Mouse (Mus musculus) CH12.LX (cell line): ENCODE measurements around the gene Wnt2.

ENCODE experiments used
- CTCF ChIP-seq, 2 experiments: IDR thresholded peaks in 1 of 2; conservative IDR thresholded peaks in 1 of 2; 2 replicates each; pipeline ENCODE4 v1.5.1; 2011 to 2012; ENCODE audit warnings: low read depth in 2 of 2, low read length in 2 of 2, improper control_type of control experiment in 1 of 2, inconsistent platforms in 1 of 2, mild to moderate bottlenecking in 1 of 2, moderate library complexity in 1 of 2
- POLR2A ChIP-seq: IDR thresholded peaks from 2 replicates; pipeline ENCODE4 v1.6.1; 2011; ENCODE audit warnings: low read depth, mild to moderate bottlenecking, improper control_type of control experiment, low read length
- RAD21 ChIP-seq: IDR thresholded peaks from 2 replicates; pipeline ENCODE4 v1.6.1; 2011; ENCODE audit warnings: low read depth, mild to moderate bottlenecking, low read length, improper control_type of control experiment, moderate library complexity

DNA sequence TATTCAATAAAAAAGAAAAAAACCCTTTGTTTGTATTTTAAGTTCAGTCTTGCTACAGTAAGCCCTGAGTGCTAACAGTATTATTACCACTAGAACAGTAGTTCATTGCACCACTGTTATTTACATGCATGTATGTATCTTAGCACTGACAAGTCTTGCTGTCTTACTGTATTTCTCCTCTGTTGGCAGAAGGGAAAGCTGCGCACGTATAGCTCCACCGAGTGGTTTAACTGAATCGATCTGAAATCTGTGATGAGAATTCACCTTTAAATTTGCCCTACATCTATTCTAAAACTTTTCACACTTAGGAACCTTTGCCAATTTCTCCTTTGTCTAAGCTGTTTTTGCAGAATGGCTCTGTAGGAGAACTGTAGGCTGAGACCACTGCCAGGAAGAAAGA is 13.9 kb upstream of the Wnt2 start:
- TF ChIP-seq RAD21, result no peak
- TF ChIP-seq CTCF (conservative IDR thresholded peaks at IDR 0.05 in 1 of 2, IDR thresholded peaks at IDR 0.05 in 1 of 2; ENCODE audit: low read depth in 2 of 2, low read length in 2 of 2), result no peak
- TF ChIP-seq POLR2A, result no peak
